ENCODE assay signal across 14 mouse cellular contexts in genomic region chr6:37423386-37423785, GRCm38 (mm10). TPM values are rescaled to one million over a fixed set of nuclear protein-coding genes. Genes with fewer than 3 reads are reported as not detected.
DNase-seq lines count a peak whose midpoint lies in the region; ATAC-seq and TF ChIP-seq lines count a peak whose summit lies in the region.
"Had no signal": no experiment of that assay in that cellular context is flagged by ENCODE, and none has a peak within 500 bp of the region (broad histone marks: within the 10 kb centered on the region; RNA-seq: fewer than 3 reads in every experiment).

No protein-coding gene starts in this region.

- DNase-seq in heart, adult 8-10 months (ENCODE audit: low spot score), result no peak
- DNase-seq in CH12.LX (ENCODE audit: extremely low read depth), result no peak
- no peak for DNase-seq in spleen, adult 12 weeks (ENCODE audit: low spot score)
- no peak for DNase-seq in yolk sac, embryonic 10.5 days (ENCODE audit: low spot score)
- DNase-seq: forebrain, postnatal 0 days; kidney, adult 8-10 months; liver, embryonic 13.5 days; thymus, adult 18-20 months had no signal

- WGBS in heart, embryonic 11.5 days (ENCODE audit: insufficient replicate concordance), result 47% methylated on average over 1 of the region's 1 CpGs
- 27% methylated on average over 1 of the region's 1 CpGs for WGBS in heart, embryonic 16.5 days
- 40% methylated on average over 1 of the region's 1 CpGs for WGBS in lung, embryonic 16.5 days

- H3K4me2 ChIP-seq in heart, embryonic 11.5 days, result no peak overlapping the region
- peak overlapping the region; percentile 37 for H3K4me2 ChIP-seq in CH12.LX (ENCODE audit: insufficient read depth, low read depth, poor library complexity, severe bottlenecking)
- H3K4me2 ChIP-seq in heart, embryonic 16.5 days (ENCODE audit: low read depth, low read length), result peak overlapping the region; percentile 9
- H3K4me2 ChIP-seq in lung, embryonic 16.5 days (ENCODE audit: low read depth, low read length), result no peak overlapping the region
- H3K4me2 ChIP-seq: liver, embryonic 13.5 days; neural tube, embryonic 15.5 days had no signal

- peaks cover 8% of the 10 kb centered on the region for H3K36me3 ChIP-seq in heart, embryonic 11.5 days (ENCODE audit: control insufficient read depth, insufficient read depth, low read length)
- peaks cover 0 to 33% of the 10 kb centered on the region in 2 experiments for H3K36me3 ChIP-seq in CH12.LX (replicated peaks in 1 of 2; ENCODE audit: control insufficient read depth in 1 of 2, insufficient read depth in 1 of 2, low read length in 1 of 2)
- peaks cover 8% of the 10 kb centered on the region; the same call in 1 of the 2 replicates for H3K36me3 ChIP-seq in heart, embryonic 16.5 days (ENCODE audit: control insufficient read depth, insufficient read depth)
- no peaks in the 10 kb centered on the region for H3K36me3 ChIP-seq in lung, embryonic 16.5 days (ENCODE audit: control insufficient read depth, insufficient read depth, low read length)
- H3K36me3 ChIP-seq: liver, embryonic 13.5 days; neural tube, embryonic 15.5 days had no signal

- TF ChIP-seq CTCF in CH12.LX (conservative IDR thresholded peaks at IDR 0.05 in 1 of 2, IDR thresholded peaks at IDR 0.05 in 1 of 2; ENCODE audit: low read depth in 2 of 2, low read length in 2 of 2), result no peak

- H3K4me3 ChIP-seq in heart, embryonic 11.5 days (ENCODE audit: low read depth, low read length), result no peak overlapping the region
- H3K4me3 ChIP-seq in CH12.LX (replicated peaks in 1 of 3; ENCODE audit: low read depth in 2 of 3, low read length in 2 of 3, poor library complexity in 1 of 3), result no peak overlapping the region
- no peak overlapping the region for H3K4me3 ChIP-seq in heart, embryonic 16.5 days (ENCODE audit: low read length)
- no peak overlapping the region for H3K4me3 ChIP-seq in lung, embryonic 16.5 days (ENCODE audit: low read length)
- H3K4me3 ChIP-seq: liver, embryonic 13.5 days; neural tube, embryonic 15.5 days had no signal

- H3K4me1 ChIP-seq in heart, embryonic 11.5 days (ENCODE audit: control insufficient read depth, insufficient read depth, low read length), result peaks cover 97% of the 10 kb centered on the region
- H3K4me1 ChIP-seq in CH12.LX (ENCODE audit: control insufficient read depth in 1 of 2, insufficient read depth in 2 of 2), result peaks cover 32 to 81% of the 10 kb centered on the region in 2 experiments
- peaks cover 95% of the 10 kb centered on the region for H3K4me1 ChIP-seq in heart, embryonic 16.5 days (ENCODE audit: control insufficient read depth, insufficient read depth, low read length)
- H3K4me1 ChIP-seq in lung, embryonic 16.5 days (replicated peaks; ENCODE audit: control insufficient read depth, insufficient read depth, low read length), result peaks cover 75% of the 10 kb centered on the region

- dilution Hi-C loops in CH12.LX (cut with MboI; ENCODE audit: extremely low pct_ligation_motif_present, extremely low pct_unique_long_range_greater_than_20kb, low sequenced_read_pairs), result no loop called here

- peaks cover 42% of the 10 kb centered on the region for H3K79me2 ChIP-seq in CH12.LX (replicated peaks; ENCODE audit: control insufficient read depth, extremely low read depth, insufficient read depth, poor library complexity, severe bottlenecking)

- ATAC-seq in heart, embryonic 11.5 days (replicated peaks; ENCODE audit: insufficient number of reproducible peaks, low FRiP score, low TSS enrichment), result no peak
- no peak for ATAC-seq in heart, embryonic 16.5 days (replicated peaks; ENCODE audit: extremely low read depth, insufficient read depth, low FRiP score)
- peak; percentile 88 for ATAC-seq in lung, embryonic 16.5 days (ENCODE audit: low read depth)
- ATAC-seq: forebrain, postnatal 0 days; hindbrain, embryonic 16.5 days had no signal

- peak overlapping the region; percentile 82 for H3K27ac ChIP-seq in heart, embryonic 11.5 days (ENCODE audit: low read depth, low read length)
- H3K27ac ChIP-seq in CH12.LX (ENCODE audit: insufficient read depth, low read depth), result peak overlapping the region; percentile 62
- peak overlapping the region; percentile 70 for H3K27ac ChIP-seq in heart, embryonic 16.5 days (ENCODE audit: low read length)
- peak overlapping the region; percentile 88 for H3K27ac ChIP-seq in lung, embryonic 16.5 days (ENCODE audit: low read length)
- H3K27ac ChIP-seq: liver, embryonic 13.5 days; neural tube, embryonic 15.5 days had no signal

- TF ChIP-seq RAD21 in CH12.LX (IDR thresholded peaks at IDR 0.05; ENCODE audit: low read depth, low read length), result no peak

- no peak overlapping the region for H3K9ac ChIP-seq in heart, embryonic 11.5 days (ENCODE audit: low read depth, low read length)
- H3K9ac ChIP-seq in CH12.LX (ENCODE audit: insufficient read depth, low read depth), result no peak overlapping the region
- peak overlapping the region; percentile 57 for H3K9ac ChIP-seq in heart, embryonic 16.5 days (ENCODE audit: low read length)
- H3K9ac ChIP-seq in lung, embryonic 16.5 days (ENCODE audit: low read length), result 0 out of 2 replicates have a peak overlapping the region, but pooled peaks have one; percentile 12
- H3K9ac ChIP-seq: forebrain, postnatal 0 days; liver, embryonic 13.5 days; neural tube, embryonic 15.5 days had no signal

- no peaks in the 10 kb centered on the region for H3K27me3 ChIP-seq in heart, embryonic 11.5 days (ENCODE audit: control insufficient read depth, insufficient read depth, low read length)
- no peaks in the 10 kb centered on the region for H3K27me3 ChIP-seq in CH12.LX (replicated peaks)
- H3K27me3 ChIP-seq in heart, embryonic 16.5 days (ENCODE audit: control insufficient read depth, insufficient read depth, low read length), result no peaks in the 10 kb centered on the region
- H3K27me3 ChIP-seq in lung, embryonic 16.5 days (ENCODE audit: control insufficient read depth, insufficient read depth, low read depth, low read length), result no peaks in the 10 kb centered on the region
- H3K27me3 ChIP-seq: liver, embryonic 13.5 days; neural tube, embryonic 15.5 days had no signal

- no peak for TF ChIP-seq EP300 in CH12.LX (IDR thresholded peaks at IDR 0.05; ENCODE audit: low read length)

- H3K9me3 ChIP-seq in heart, embryonic 11.5 days (replicated peaks; ENCODE audit: control insufficient read depth, low read length), result no peaks in the 10 kb centered on the region
- H3K9me3 ChIP-seq in CH12.LX (replicated peaks; ENCODE audit: low read length), result no peaks in the 10 kb centered on the region
- no peaks in the 10 kb centered on the region for H3K9me3 ChIP-seq in heart, embryonic 16.5 days (replicated peaks; ENCODE audit: control insufficient read depth, low read length)
- H3K9me3 ChIP-seq in lung, embryonic 16.5 days (ENCODE audit: control insufficient read depth, low read length), result no peaks in the 10 kb centered on the region
- H3K9me3 ChIP-seq: liver, embryonic 13.5 days; neural tube, embryonic 15.5 days had no signal

- in situ Hi-C loops in CH12.LX (cut with MboI; ENCODE audit: low pct_ligation_motif_present, low pct_unique_long_range_greater_than_20kb, low sequenced_read_pairs), result no loop called here

- TF ChIP-seq POLR2A in CH12.LX (IDR thresholded peaks at IDR 0.05; ENCODE audit: low read depth, low read length), result no peak

TF ChIP-seq in CH12.LX, 34 proteins besides CTCF, POLR2A, EP300 and RAD21:
- TF ChIP-seq USF1 (IDR thresholded peaks at IDR 0.05; ENCODE audit: low read depth, low read length) (no peak), ZKSCAN1 (IDR thresholded peaks at IDR 0.05; ENCODE audit: borderline replicate concordance, low read depth, low read length) (no peak), MXI1 (IDR thresholded peaks at IDR 0.05; ENCODE audit: low read depth, low read length) (no peak), RCOR1 (conservative IDR thresholded peaks at IDR 0.05; ENCODE audit: low read depth, low read length) (no peak), UBTF (IDR thresholded peaks at IDR 0.05; ENCODE audit: low read depth, low read length) (no peak), HCFC1 (IDR thresholded peaks at IDR 0.05; ENCODE audit: low read depth, low read length) (no peak), MYC (IDR thresholded peaks at IDR 0.05; ENCODE audit: low read depth, low read length) (no peak), SIN3A (IDR thresholded peaks at IDR 0.05; ENCODE audit: low read length) (no peak), USF2 (conservative IDR thresholded peaks at IDR 0.05; ENCODE audit: low read depth, low read length) (no peak), CHD1 (IDR thresholded peaks at IDR 0.05; ENCODE audit: low read depth, low read length) (no peak), TBP (conservative IDR thresholded peaks at IDR 0.05; ENCODE audit: low read depth, low read length) (no peak), NRF1 (IDR thresholded peaks at IDR 0.05; ENCODE audit: low read depth, low read length) (no peak), ELF1 (IDR thresholded peaks at IDR 0.05; ENCODE audit: low read depth, low read length) (no peak), MAX (IDR thresholded peaks at IDR 0.05; ENCODE audit: low read length) (no peak), E2F4 (IDR thresholded peaks at IDR 0.05; ENCODE audit: insufficient replicate concordance, low read depth, low read length) (no peak), SMC3 (IDR thresholded peaks at IDR 0.05; ENCODE audit: low read depth, low read length) (no peak), JUND (conservative IDR thresholded peaks at IDR 0.05; ENCODE audit: low read depth, low read length) (no peak), MAFK (IDR thresholded peaks at IDR 0.05; ENCODE audit: insufficient replicate concordance, low read length) (no peak)
TF ChIP-seq in CH12.LX: peak in this region for 0.

RNA-seq across cellular contexts. Expression of gene Creb3l2, which starts 18.6 kb away (rescaled TPM):
- polyA plus RNA-seq in heart, embryonic 11.5 days (2014; fragmentation: Nextera tagmentation; extraction: Ambion mirVana), result 42.9 and 52.9 TPM in 2 replicates
- total RNA-seq in heart, adult 8-10 months (2022), result 10 to 100 TPM; 21.8 to 23.8 (median 23.2) TPM
- 7.0 and 8.7 TPM in 2 replicates for total RNA-seq in CH12.LX (2012; rRNA removed)
- 1.3 and 1.5 TPM in 2 replicates for total RNA-seq in CH12.LX (2014; rRNA removed)
- 6.6 and 8.5 TPM in 2 replicates for polyA plus RNA-seq in CH12.LX (2012; ENCODE audit: insufficient read length, low read depth)
- 28.0 and 28.2 TPM in 2 replicates for polyA plus RNA-seq in heart, embryonic 16.5 days (2015; fragmentation: Nextera tagmentation; extraction: Ambion mirVana)
- polyA plus RNA-seq in lung, embryonic 16.5 days (2015; fragmentation: Nextera tagmentation; extraction: Ambion mirVana), result 27.8 and 31.1 TPM in 2 replicates
- total RNA-seq: MEL had no signal

Comparison
In these comparisons a context has a peak if more than half of its experiments do, and no peak if none do; other contexts are left out.
1. H3K4me2 ChIP-seq: peak in CH12.LX (single experiment) and heart, embryonic 16.5 days (single experiment); none in heart, embryonic 11.5 days (single experiment) and lung, embryonic 16.5 days (single experiment).
2. H3K9ac ChIP-seq: peak in heart, embryonic 16.5 days (single experiment) and lung, embryonic 16.5 days (single experiment); none in heart, embryonic 11.5 days (single experiment) and CH12.LX (single experiment).
3. Peak in every context shown above with its lines, with median percentiles within 50 percentile points of each other: H3K27ac ChIP-seq.